Mouse (Mus musculus) lung, postnatal 36 days (tissue): Measurements from ENCODE around the gene 4933424G06Rik.
"Not testable (repeated sequence)": the region's sequence is repeated elsewhere in the genome, so short reads cannot be mapped to it uniquely, and the experiment has no call there.

ENCODE experiments used
- DNase-seq: peaks from one replicate; pipeline ENCODE4 v3.0.0; 2022; ENCODE audit warnings: mixed read lengths

Gene 4933424G06Rik

GRCm38 (mm10) chr1:36709854-36710280, at the start of gene 4933424G06Rik:
4933424G06Rik (plus strand) TSS chr1:36710149.
- peak; percentile 99 for DNase-seq

- peak; percentile 55 for DNase-seq
These were observed 45.5 kb upstream of the 4933424G06Rik start for GRCm38 (mm10) chr1:36664457-36664856.

GRCm38 (mm10) chr1:36665165-36665723, 44.7 kb upstream of the 4933424G06Rik start:
- DNase-seq: no peak

GRCm38 (mm10) chr1:36665934-36666333, 44.0 kb upstream of the 4933424G06Rik start:
- DNase-seq: no peak

- DNase-seq: not testable (repeated sequence)
These were observed 41.9 kb upstream of the 4933424G06Rik start for GRCm38 (mm10) chr1:36668007-36668406.

- no peak for DNase-seq
These were observed 39.7 kb upstream of the 4933424G06Rik start for GRCm38 (mm10) chr1:36670256-36670655.

GRCm38 (mm10) chr1:36671260-36671659, 38.7 kb upstream of the 4933424G06Rik start:
- no peak for DNase-seq

- no peak for DNase-seq
These were observed 37.1 kb upstream of the 4933424G06Rik start for GRCm38 (mm10) chr1:36672648-36673350.

- no peak for DNase-seq
These were observed 35.0 kb upstream of the 4933424G06Rik start for GRCm38 (mm10) chr1:36674936-36675335.

- DNase-seq: no peak
These were observed 29.1 kb upstream of the 4933424G06Rik start for GRCm38 (mm10) chr1:36680893-36681292.

GRCm38 (mm10) chr1:36682620-36683355, 27.2 kb upstream of the 4933424G06Rik start, which contains the start of gene Fam178b:
Fam178b (minus strand) TSS chr1:36683183.
- DNase-seq: no peak

- peak; percentile 91 for DNase-seq
These were observed 26.0 kb upstream of the 4933424G06Rik start for GRCm38 (mm10) chr1:36683810-36684467.

- DNase-seq: no peak
These were observed 19.2 kb upstream of the 4933424G06Rik start for GRCm38 (mm10) chr1:36690671-36691235.

- DNase-seq: peak; percentile 98
These were observed 18.4 kb upstream of the 4933424G06Rik start, which contains the start of gene Cox5b for GRCm38 (mm10) chr1:36691271-36692155. Cox5b (plus strand) TSS chr1:36691449.

- no peak for DNase-seq
These were observed 15.1 kb upstream of the 4933424G06Rik start for GRCm38 (mm10) chr1:36694871-36695270.

- DNase-seq: no peak
These were observed 13.5 kb upstream of the 4933424G06Rik start for GRCm38 (mm10) chr1:36696411-36696810.

GRCm38 (mm10) chr1:36697030-36697429, 12.9 kb upstream of the 4933424G06Rik start:
- no peak for DNase-seq

GRCm38 (mm10) chr1:36707166-36707565, 2.8 kb upstream of the 4933424G06Rik start:
- no peak for DNase-seq

GRCm38 (mm10) chr1:36707797-36708196, 2.2 kb upstream of the 4933424G06Rik start:
- DNase-seq: no peak

- peak; percentile 7 for DNase-seq
These were observed 1.3 kb upstream of the 4933424G06Rik start for GRCm38 (mm10) chr1:36708626-36709025.

GRCm38 (mm10) chr1:36709055-36709853, 695 bp upstream of the 4933424G06Rik start:
- DNase-seq: peak; percentile 44
